Mouse (Mus musculus) gastrocnemius, adult 2 months (tissue): Measurements from ENCODE around the gene Cluh. TPM values are rescaled to one million over a fixed set of nuclear protein-coding genes. Genes with fewer than 3 reads are reported as not detected.

Experiments
- DNase-seq: peaks from one replicate; pipeline ENCODE4 v3.0.0; 2022
- H3K27ac ChIP-seq: fragments of 200-600 bp; 2 replicates; pipeline ENCODE4 v1.8.1; 2022; ENCODE audit warnings: mild to moderate bottlenecking
- H3K4me3 ChIP-seq: fragments of 200-600 bp; 2 replicates; pipeline ENCODE4 v1.8.1; 2022; ENCODE audit warnings: mild to moderate bottlenecking, moderate library complexity
- CTCF ChIP-seq: fragments of 200-600 bp; IDR thresholded peaks from 2 replicates; pipeline ENCODE4 v1.8.1; 2022; ENCODE audit warnings: antibody characterized with exemption, mild to moderate bottlenecking, moderate library complexity
- intact Hi-C: fragments of 180-260 bp; cut with DNase I; formaldehyde crosslinking; loops from one replicate; pipeline ENCODE4 v1.15.1; 2025
- total RNA-seq, 2 experiments: library from RNA; stranded (reverse); gene quantifications; 2 replicates each; pipeline ENCODE4 v1.2.3; 2021

Gene Cluh
- total RNA-seq, 2 experiments from 2014 or later: 84.7 to 110 TPM

DNA sequence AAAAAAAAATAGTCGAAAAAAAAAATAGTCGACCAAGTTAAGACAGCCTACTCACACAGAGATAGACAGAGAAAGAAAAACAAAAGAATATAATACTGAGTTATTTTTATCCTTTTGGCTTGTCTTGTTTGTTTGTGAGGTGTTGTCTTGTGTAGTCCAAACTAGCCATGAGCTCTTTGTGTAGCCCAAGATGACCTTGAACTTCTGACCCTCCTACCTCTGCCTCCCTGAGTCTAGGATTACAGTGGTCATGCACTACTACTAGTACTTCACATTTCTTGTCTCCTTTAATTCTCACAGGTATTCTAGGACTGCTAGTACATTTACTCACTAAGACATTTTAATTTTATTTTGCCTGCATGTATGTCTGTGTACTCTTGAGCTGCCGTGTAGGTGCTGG lies 21.8 kb upstream of the Cluh start:
- no peak for DNase-seq
- intact Hi-C loops: no loop called here
- no peak for TF ChIP-seq CTCF
- Histone ChIP-seq H3K27ac (no peak overlapping the region), H3K4me3 (no peak overlapping the region)

DNA sequence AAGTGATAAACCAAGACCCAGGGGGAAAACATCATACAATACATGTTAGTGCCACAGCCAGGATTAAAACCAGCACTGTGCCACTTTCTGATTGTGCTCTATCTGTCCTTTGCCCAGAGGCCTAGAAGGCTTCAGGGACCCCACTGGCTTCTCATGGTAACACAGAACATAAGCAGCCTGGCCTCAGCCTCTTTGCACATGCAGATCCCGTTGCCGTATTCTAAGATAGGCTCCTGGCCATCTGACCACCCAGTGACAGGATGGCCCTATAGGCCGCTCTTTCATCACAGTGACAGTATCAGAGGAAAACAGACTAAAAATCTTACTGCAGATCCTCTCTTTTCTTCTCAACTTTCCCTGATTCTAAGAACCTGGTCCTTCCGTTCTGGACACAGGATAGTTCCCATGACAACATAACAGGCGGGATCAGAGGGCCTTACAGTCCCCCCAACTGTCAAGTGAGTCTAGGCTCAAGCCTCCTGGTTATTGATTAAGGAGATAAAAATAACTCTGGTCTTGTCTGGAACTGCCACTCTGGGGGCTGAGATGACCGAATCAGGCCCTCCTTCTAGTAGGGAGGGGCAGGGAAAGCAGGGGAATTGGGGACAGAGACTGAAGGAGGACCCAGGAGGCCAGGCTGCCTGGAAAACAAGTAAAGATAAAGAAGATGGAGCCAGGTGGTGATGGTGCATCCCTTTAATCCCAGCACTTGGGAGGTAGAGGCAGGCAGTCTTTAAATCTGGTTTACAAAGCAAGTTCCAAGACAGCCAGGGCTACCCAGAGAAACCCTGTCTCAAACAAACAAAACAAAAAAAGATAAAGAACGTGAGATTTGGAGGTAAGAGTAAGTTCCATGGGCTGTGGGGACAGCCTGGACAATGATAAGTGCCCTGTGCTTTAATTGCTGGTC lies 17.2 kb upstream of the Cluh start:
- no peak overlapping the region for H3K4me3 ChIP-seq
- no peak overlapping the region for H3K27ac ChIP-seq
- no peak for TF ChIP-seq CTCF
- intact Hi-C loops: loop anchor here (5.0 kb wide), 1 partner anchor 185 kb away; no protein-coding TSS in a partner anchor
- DNase-seq: no peak

GRCm38 (mm10) chr11:74634490-74635275 lies 14.6 kb upstream of the Cluh start:
- no peak overlapping the region for H3K4me3 ChIP-seq
- H3K27ac ChIP-seq: no peak overlapping the region
- DNase-seq: peak; percentile 59
- peak; percentile 95 for TF ChIP-seq CTCF
- intact Hi-C loops: loop anchor here (1.0 to 5.0 kb wide), 3 partner anchors 134 to 213 kb away; no protein-coding TSS in a partner anchor

DNA sequence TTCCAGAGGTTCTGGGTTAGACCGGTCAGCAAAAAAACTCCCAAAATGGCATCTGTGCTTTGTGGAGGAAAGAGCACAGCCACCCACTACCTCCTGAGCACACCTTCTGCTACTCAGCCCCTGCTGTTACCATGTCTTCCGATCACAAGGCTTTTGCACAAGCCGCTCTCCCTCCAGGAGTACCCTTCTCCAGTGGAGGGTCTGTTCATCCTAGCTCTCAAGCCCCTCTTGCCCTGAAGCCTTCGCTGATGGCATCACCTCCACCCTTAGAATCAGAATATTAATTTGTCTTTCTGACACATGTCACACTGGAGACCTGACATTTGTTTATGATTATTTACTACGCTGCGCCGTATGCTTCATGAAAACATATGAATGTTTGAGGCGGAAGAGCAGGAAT lies 11.8 kb upstream of the Cluh start:
- H3K27ac ChIP-seq: peak overlapping the region; percentile 92
- TF ChIP-seq CTCF: no peak
- DNase-seq: no peak
- H3K4me3 ChIP-seq: peak overlapping the region; percentile 89
- intact Hi-C loops: loop anchor here (5.0 kb wide), 1 partner anchor 210 kb away; no protein-coding TSS in a partner anchor

DNA sequence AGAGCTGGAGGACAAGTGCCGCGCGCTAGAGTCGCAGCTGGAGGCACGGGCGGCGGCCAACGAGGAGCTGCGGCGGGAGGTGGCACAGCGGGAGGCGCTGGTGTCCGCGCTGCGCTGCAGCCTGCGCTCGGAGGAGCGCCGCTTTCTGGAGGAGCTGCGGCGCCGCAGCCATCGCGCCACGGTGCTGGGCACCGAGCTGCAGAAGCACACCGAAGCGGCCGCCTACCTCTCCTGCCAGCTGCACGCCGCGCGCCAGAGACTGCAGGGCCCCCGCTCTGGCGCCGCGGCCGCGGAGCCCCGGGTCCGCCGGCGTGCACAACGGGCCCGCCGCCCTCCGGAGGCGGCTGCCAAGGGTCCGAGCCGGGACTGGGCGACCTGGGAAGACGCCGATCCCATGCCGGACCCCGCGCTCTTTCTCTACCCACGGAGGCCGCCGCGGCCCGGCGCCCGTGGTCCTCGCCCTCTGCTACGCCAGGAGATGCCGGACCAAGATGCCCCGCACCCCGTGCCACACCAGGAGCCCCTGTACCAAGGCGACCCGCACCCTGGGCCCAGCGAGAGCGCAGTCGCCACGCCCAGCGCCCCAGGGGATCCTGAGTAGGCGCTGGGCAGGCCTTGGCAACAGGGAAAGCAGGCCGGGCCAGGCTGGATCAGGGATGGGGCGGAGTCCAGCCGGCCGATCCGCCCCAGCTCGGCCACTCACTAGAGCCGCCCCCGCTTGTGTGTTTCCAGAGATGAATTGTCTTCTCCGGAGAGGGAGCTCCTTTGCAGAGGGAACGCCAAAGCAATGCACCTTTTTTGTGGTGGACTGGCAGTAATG lies 11.1 kb upstream of the Cluh start:
- TF ChIP-seq CTCF: peak; percentile 68
- peak; percentile 92 for DNase-seq
- intact Hi-C loops: loop anchor here (5.0 kb wide), 1 partner anchor 209 kb away; no protein-coding TSS in a partner anchor
- Histone ChIP-seq H3K4me3 (peak overlapping the region; percentile 89), H3K27ac (peak overlapping the region; percentile 92)

DNA sequence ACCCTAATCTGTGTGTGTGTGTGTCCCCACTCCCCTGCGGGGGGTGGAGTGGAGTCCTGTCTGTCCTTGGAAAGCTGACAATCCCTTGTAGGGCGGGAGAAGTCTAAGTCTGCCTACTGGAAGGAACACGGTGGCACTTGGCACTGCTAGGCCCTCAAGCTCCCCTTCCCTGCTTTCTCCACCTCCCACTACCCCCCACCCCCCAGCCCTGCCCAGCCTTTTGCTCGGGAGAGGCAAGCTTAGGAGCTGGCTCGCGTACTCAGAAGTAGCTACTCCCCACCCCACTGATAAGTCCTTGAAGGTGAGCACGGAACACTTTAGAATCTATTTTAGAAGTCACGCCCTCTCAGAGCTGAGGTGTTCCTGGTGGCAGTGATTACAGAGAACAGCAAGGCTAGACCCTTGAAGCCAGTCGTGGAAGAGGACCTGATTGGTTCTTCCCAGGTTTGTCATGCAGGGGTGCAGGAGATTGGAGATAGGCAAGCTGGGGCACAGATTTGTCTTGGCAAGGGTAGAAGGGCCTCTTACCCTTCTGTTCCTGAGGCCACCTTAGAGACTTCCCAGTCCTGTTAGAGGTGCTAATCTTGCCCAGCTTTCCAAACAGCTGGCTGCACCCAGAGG lies 10.4 kb upstream of the Cluh start:
- Histone ChIP-seq H3K4me3 (peak overlapping the region; percentile 89), H3K27ac (peak overlapping the region; percentile 92)
- no peak for TF ChIP-seq CTCF
- intact Hi-C loops: loop anchor here (5.0 kb wide), 1 partner anchor 208 kb away; no protein-coding TSS in a partner anchor
- DNase-seq: no peak

DNA sequence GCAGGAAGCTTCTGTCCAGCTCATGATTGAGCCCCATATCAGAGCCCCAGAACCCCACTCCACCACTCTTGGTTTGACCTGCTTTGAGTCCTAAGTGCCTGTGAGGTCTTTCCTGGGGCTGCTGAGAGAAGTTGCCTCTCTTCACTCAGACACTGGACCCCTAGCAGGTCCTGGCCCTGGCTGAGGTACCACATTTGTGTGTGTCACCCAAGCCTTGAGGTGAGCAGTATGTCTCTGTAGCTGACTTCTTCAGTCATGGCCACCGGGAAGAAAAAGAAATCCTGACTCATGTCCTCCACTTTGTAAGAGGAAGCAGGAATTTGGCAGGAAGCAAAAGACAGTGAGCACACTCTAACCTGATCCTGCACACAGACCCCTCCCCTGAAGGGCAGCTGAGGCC lies 9.7 kb upstream of the Cluh start:
- H3K4me3 ChIP-seq: no peak overlapping the region
- peak overlapping the region; percentile 92; the same call in 1 of the 2 replicates for H3K27ac ChIP-seq
- intact Hi-C loops: loop anchor here (5.0 kb wide), 1 partner anchor 208 kb away; no protein-coding TSS in a partner anchor
- TF ChIP-seq CTCF: no peak
- no peak for DNase-seq

DNA sequence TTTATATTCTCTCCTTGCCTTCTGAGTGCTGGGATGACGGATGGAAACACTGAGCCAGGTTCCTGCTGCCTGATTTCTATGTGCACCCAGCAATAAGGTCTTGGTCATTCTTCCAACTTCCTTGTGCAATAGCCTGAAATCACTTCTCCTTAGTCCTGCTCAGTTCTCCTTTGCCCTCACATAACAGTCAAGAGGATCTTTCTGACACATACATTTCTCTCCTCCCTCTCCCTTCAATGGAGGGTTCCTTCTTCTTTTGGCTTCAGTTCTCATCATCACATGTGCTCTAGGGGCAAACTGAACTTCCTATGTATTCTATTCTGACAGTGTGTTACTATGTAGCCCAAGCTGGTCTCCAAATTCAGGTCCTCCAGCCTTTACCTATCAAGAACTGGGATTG lies 1.3 kb upstream of the Cluh start:
- Histone ChIP-seq H3K27ac (peak overlapping the region; percentile 97), H3K4me3 (no peak overlapping the region)
- intact Hi-C loops: no loop called here
- no peak for DNase-seq
- TF ChIP-seq CTCF: no peak

- DNase-seq: no peak
- TF ChIP-seq CTCF: no peak
- intact Hi-C loops: no loop called here
- Histone ChIP-seq H3K4me3 (peak overlapping the region; percentile 95), H3K27ac (peak overlapping the region; percentile 97)
Observed at GRCm38 (mm10) chr11:74648676-74649075, 619 bp upstream of the Cluh start.

DNA sequence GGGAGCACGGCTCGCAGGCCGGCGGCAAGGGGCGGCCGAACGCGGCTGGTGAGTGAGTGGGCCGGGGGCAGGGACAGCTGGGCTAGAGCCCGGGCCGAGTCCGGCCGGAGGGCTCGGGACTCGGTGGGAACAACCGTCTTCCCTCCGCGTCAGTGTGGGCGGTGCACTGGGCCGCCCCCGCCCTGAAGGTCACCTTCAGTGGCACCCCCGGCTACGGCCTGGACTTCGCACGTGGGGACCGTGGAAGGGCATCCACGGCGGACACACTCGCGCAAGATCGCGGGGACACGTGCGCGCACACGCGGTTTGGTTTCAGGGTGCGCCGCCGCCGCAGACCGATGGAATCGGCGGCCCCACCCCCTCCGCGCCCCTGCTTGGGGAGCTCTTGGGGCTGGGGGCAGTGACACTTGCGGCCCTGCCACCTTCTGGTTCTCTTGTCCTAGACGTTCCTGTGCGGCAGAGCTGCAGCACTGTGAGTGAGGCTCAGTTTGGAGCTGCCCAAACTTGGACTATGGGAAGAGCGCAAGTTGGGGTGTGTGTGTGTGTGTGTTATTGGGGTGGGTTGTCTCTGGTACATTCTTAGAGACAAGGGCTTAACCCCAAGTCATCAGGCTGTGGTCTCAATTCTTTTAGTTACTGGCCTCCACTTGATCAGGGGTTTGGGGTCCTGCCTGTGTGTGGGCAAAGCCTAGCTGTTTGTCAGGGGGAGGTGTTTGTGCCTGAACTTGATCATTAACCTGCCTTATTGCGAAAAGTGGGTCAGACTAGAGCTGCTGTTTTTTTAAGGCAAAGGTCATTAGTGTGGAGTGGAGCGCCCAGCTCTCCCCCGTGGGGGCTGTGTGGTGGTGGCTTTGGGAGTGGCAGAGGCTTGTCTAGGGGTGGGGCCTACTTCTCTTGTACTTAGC lies 604 bp downstream of the Cluh start:
- intact Hi-C loops: loop anchor here (5.0 kb wide), 2 partner anchors 72 to 182 kb away; partner anchors contain the start of genes Mnt and Pafah1b1
- TF ChIP-seq CTCF: no peak
- H3K4me3 ChIP-seq: peak overlapping the region; percentile 95
- H3K27ac ChIP-seq: peak overlapping the region; percentile 97
- peak; percentile 66 for DNase-seq
